Mouse (Mus musculus) ES-E14 (cell line): ENCODE measurements around the gene Upf3b. TPM values are rescaled to one million over a fixed set of nuclear protein-coding genes. Genes with fewer than 3 reads are reported as not detected.

Source experiments
- DNase-seq: peaks from one replicate; pipeline ENCODE4 v3.0.0-alpha.2; 2013; ENCODE audit warnings: low read depth, low spot score
- H3K27ac ChIP-seq: 2 replicates; pipeline ENCODE4 v1.5.1; 2012; ENCODE audit warnings: low read depth, mild to moderate bottlenecking, low read length, moderate library complexity, mixed read lengths; ENCODE audit not compliant: poor library complexity, insufficient read depth, severe bottlenecking
- H3K36me3 ChIP-seq: 2 replicates; pipeline ENCODE4 v1.6.1; 2012; ENCODE audit warnings: mild to moderate bottlenecking, low read length, moderate library complexity, mixed read lengths; ENCODE audit not compliant: control insufficient read depth, poor library complexity, insufficient read depth, severe bottlenecking
- H3K4me1 ChIP-seq, 2 experiments: fragments of 150-350 bp in 1 of 2; sonication (generic) in 1 of 2; 2 replicates each; pipeline ENCODE4 v1.6.1; 2012; ENCODE audit warnings: low read length in 2 of 2, mild to moderate bottlenecking in 1 of 2, mixed read lengths in 1 of 2; ENCODE audit not compliant: control insufficient read depth in 2 of 2, insufficient read depth in 2 of 2, poor library complexity in 1 of 2
- H3K4me3 ChIP-seq, 2 experiments: fragments of 150-350 bp in 1 of 2; sonication (generic) in 1 of 2; 2 replicates each; pipeline ENCODE4 v1.5.1; 2012; ENCODE audit warnings: low read length in 2 of 2, low read depth in 1 of 2, mild to moderate bottlenecking in 1 of 2, mixed read lengths in 1 of 2; ENCODE audit not compliant: insufficient read depth in 1 of 2, poor library complexity in 1 of 2, severe bottlenecking in 1 of 2
- H3K9ac ChIP-seq: 2 replicates; pipeline ENCODE4 v1.6.1; 2012; ENCODE audit warnings: low read depth, mild to moderate bottlenecking, low read length, mixed read lengths; ENCODE audit not compliant: poor library complexity, insufficient read depth, severe bottlenecking
- H3K9me3 ChIP-seq: fragments of 150-350 bp; sonication (generic); 2 replicates; pipeline ENCODE4 v1.6.1; 2012; ENCODE audit warnings: low read depth, mild to moderate bottlenecking, low read length; ENCODE audit not compliant: control insufficient read depth, insufficient read depth
- CHD2 ChIP-seq: IDR thresholded peaks from 2 replicates; pipeline ENCODE4 v1.6.1; 2014; ENCODE audit warnings: mild to moderate bottlenecking, low read depth, low read length, inconsistent platforms
- HCFC1 ChIP-seq: IDR thresholded peaks from 2 replicates; pipeline ENCODE4 v1.6.1; 2012; ENCODE audit warnings: low read length, inconsistent platforms, borderline replicate concordance; ENCODE audit not compliant: insufficient read depth
- MAFK ChIP-seq: IDR thresholded peaks from 2 replicates; pipeline ENCODE4 v1.6.1; 2014; ENCODE audit warnings: mild to moderate bottlenecking, low read depth, low read length, inconsistent platforms; ENCODE audit not compliant: insufficient read depth
- ZC3H11A ChIP-seq: IDR thresholded peaks from 2 replicates; pipeline ENCODE4 v1.6.1; 2012; ENCODE audit warnings: low read depth, mild to moderate bottlenecking, inconsistent platforms, low read length, borderline replicate concordance
- ZNF384 ChIP-seq: IDR thresholded peaks from 2 replicates; pipeline ENCODE4 v1.6.1; 2012; ENCODE audit warnings: low read depth, low read length, inconsistent platforms
- in situ Hi-C, 2 experiments: fragments of 600-800 bp; cut with MboI; formaldehyde crosslinking; loops; one replicate each; pipeline ENCODE4 v1.15.1; 2025; ENCODE audit warnings: low sequenced_read_pairs in 2 of 2, inconsistent platforms in 1 of 2; ENCODE audit not compliant: unreplicated experiment in 2 of 2
- total RNA-seq: library from RNA; depleted of rRNA; stranded (reverse); fragments of 300-350 nt; gene quantifications from 2 replicates; pipeline ENCODE4 v1.2.3, GENCODE M21; 2012

The Upf3b gene
- total RNA-seq, 1 experiment, result 18.8 TPM

DNA sequence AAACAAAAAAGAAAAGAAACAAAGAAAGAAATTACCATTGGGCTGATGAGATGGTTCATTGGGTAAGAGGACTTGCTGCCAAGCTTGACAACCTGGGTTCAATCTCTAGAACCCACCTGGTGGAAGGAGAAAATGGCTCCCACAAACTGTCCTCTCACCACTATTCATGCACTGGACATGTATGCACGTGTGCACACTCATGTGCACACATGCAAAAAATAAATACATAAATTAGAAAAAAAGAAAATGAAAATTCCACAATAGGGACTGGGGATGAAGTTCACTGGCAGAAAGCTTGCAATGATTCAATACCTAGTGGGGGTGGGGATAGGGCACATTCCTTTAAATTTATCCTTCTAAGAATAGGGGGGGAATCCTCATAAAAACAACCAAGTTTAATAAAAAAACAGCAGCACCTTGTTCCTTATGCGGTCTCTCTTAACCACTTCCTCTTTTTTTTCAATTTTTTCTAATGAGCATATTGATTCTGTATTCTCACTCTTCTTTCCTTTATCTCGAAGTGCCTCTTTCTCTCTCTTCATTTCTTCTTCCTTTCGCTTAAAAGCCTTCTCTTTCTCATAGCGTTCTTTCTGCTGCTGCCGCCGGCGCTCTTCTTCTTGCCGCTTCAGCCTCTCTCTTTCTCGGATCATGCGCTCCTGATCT, 14.9 kb downstream of the Upf3b start:
- H3K4me3 ChIP-seq, result no peak overlapping the region
- no peak overlapping the region for H3K27ac ChIP-seq
- TF ChIP-seq CHD2 (no peak), MAFK (no peak), ZNF384 (no peak), ZC3H11A (no peak), HCFC1 (no peak)
- H3K4me1 ChIP-seq, result no peaks in the 10 kb centered on the region
- no peak overlapping the region for H3K9ac ChIP-seq
- in situ Hi-C loops, result no loop called here
- DNase-seq, result no peak
- no peaks in the 10 kb centered on the region; the same call in 1 of the 2 replicates for H3K36me3 ChIP-seq
- H3K9me3 ChIP-seq, result no peaks in the 10 kb centered on the region

DNA sequence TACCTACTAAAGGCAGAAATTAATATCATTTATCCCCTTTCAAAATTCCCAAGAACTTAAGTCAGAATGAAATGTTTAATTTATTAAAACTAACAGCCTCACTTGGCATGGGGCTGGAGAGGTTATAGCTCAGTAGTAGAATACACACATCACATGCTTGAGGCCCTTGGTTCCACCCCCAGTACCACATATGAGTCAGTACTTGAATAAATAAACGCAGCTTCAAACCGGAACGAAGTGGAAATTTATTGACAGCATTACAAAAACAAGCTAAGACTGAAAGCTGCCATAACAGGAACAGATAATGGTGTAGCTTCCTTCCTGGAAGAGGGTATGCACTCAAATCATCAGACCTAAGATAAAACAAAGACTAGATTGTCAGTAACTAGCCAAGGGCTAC, 18.7 kb downstream of the Upf3b start:
- Histone ChIP-seq H3K9me3 (no peaks in the 10 kb centered on the region), H3K36me3 (no peaks in the 10 kb centered on the region; the same call in 1 of the 2 replicates), H3K4me3 (no peak overlapping the region), H3K9ac (no peak overlapping the region), H3K27ac (no peak overlapping the region), H3K4me1 (peaks cover 0 to 2% of the 10 kb centered on the region in 2 experiments; a peak in 1 of 4 replicates)
- TF ChIP-seq HCFC1 (no peak), ZNF384 (no peak), CHD2 (no peak), MAFK (no peak), ZC3H11A (no peak)
- no peak for DNase-seq
- in situ Hi-C loops, result no loop called here

- H3K9ac ChIP-seq, result no peak overlapping the region
- no peaks in the 10 kb centered on the region for H3K9me3 ChIP-seq
- peaks cover 4% of the 10 kb centered on the region for H3K36me3 ChIP-seq
- no peak overlapping the region for H3K27ac ChIP-seq
- no peak overlapping the region for H3K4me3 ChIP-seq
- no peak for DNase-seq
- in situ Hi-C loops, result no loop called here
- peaks cover 0 to 2% of the 10 kb centered on the region in 2 experiments; a peak in 1 of 4 replicates for H3K4me1 ChIP-seq
- TF ChIP-seq MAFK, result no peak
- no peak for TF ChIP-seq ZNF384
- no peak for TF ChIP-seq HCFC1
- no peak for TF ChIP-seq CHD2
- no peak for TF ChIP-seq ZC3H11A
Measured at GRCm38 (mm10) chrX:37088778-37089177, 21.3 kb downstream of the Upf3b start.

- no peak for DNase-seq
- Histone ChIP-seq H3K27ac (peak overlapping the region; percentile 55; the same call in 1 of the 2 replicates), H3K9me3 (no peaks in the 10 kb centered on the region), H3K4me1 (peaks cover 0 to 2% of the 10 kb centered on the region in 2 experiments; a peak in 1 of 4 replicates), H3K36me3 (peaks cover 24% of the 10 kb centered on the region), H3K9ac (peak overlapping the region; percentile 73; the same call in 1 of the 2 replicates), H3K4me3 (peak overlapping the region; percentile 91 to 95)
- TF ChIP-seq ZC3H11A, result no peak
- in situ Hi-C loops, result no loop called here
Measured at GRCm38 (mm10) chrX:37085665-37086064, 24.5 kb downstream of the Upf3b start.
